Mouse (Mus musculus): ENCODE measurements around the gene Ptprcap. TPM values are rescaled to one million over a fixed set of nuclear protein-coding genes. Genes with fewer than 3 reads are reported as not detected.

Gene Ptprcap
- polyA plus RNA-seq, 1 experiment from 2014 or later, result 0.24 TPM

- WGBS, result 89% methylated on average over 18 of the region's 18 CpGs
- ATAC-seq (no peak), DNase-seq (ENCODE audit: low spot score) (no peak)
Measured at GRCm38 (mm10) chr19:4142416-4143173, 10.8 kb upstream of the Ptprcap start.

GRCm38 (mm10) chr19:4143759-4144268 lies 9.6 kb upstream of the Ptprcap start, which contains the start of gene Cabp4:
Cabp4 (minus strand) TSS chr19:4144033.
- Histone ChIP-seq H3K36me3 (ENCODE audit: control insufficient read depth, insufficient read depth, low read length) (no peaks in the 10 kb centered on the region), H3K27me3 (replicated peaks; ENCODE audit: control insufficient read depth, insufficient read depth, low read length) (no peaks in the 10 kb centered on the region), H3K9me3 (replicated peaks; ENCODE audit: control insufficient read depth, low read length) (no peaks in the 10 kb centered on the region), H3K4me1 (ENCODE audit: control insufficient read depth, insufficient read depth, low read length) (peaks cover 3% of the 10 kb centered on the region; the same call in 1 of the 2 replicates), H3K27ac (ENCODE audit: low read depth, low read length) (no peak within 1 kb of the TSS), H3K4me2 (ENCODE audit: low read length) (no peak within 1 kb of the TSS), H3K4me3 (ENCODE audit: low read depth, low read length) (no peak within 1 kb of the TSS), H3K9ac (ENCODE audit: low read length) (no peak within 1 kb of the TSS)
- ATAC-seq (no peak), DNase-seq (ENCODE audit: low spot score) (no peak)
- WGBS, result 79% methylated on average over 7 of the region's 7 CpGs

More at GRCm38 (mm10) chr19:4142416-4143173, 10.8 kb upstream of the Ptprcap start:
- Histone ChIP-seq H3K9ac (ENCODE audit: low read length) (no peak overlapping the region), H3K27me3 (replicated peaks; ENCODE audit: control insufficient read depth, insufficient read depth, low read length) (no peaks in the 10 kb centered on the region), H3K9me3 (replicated peaks; ENCODE audit: control insufficient read depth, low read length) (no peaks in the 10 kb centered on the region), H3K27ac (ENCODE audit: low read depth, low read length) (no peak overlapping the region), H3K4me3 (ENCODE audit: low read depth, low read length) (no peak overlapping the region), H3K4me2 (ENCODE audit: low read length) (no peak overlapping the region), H3K4me1 (ENCODE audit: control insufficient read depth, insufficient read depth, low read length) (peaks cover under 1% of the 10 kb centered on the region; the same call in 1 of the 2 replicates), H3K36me3 (ENCODE audit: control insufficient read depth, insufficient read depth, low read length) (no peaks in the 10 kb centered on the region)

GRCm38 (mm10) chr19:4144550-4145498 lies 8.6 kb upstream of the Ptprcap start:
- Histone ChIP-seq H3K27me3 (replicated peaks; ENCODE audit: control insufficient read depth, insufficient read depth, low read length) (no peaks in the 10 kb centered on the region), H3K36me3 (ENCODE audit: control insufficient read depth, insufficient read depth, low read length) (no peaks in the 10 kb centered on the region), H3K27ac (ENCODE audit: low read depth, low read length) (no peak overlapping the region), H3K9ac (ENCODE audit: low read length) (no peak overlapping the region), H3K9me3 (replicated peaks; ENCODE audit: control insufficient read depth, low read length) (no peaks in the 10 kb centered on the region), H3K4me2 (ENCODE audit: low read length) (no peak overlapping the region), H3K4me3 (ENCODE audit: low read depth, low read length) (no peak overlapping the region), H3K4me1 (ENCODE audit: control insufficient read depth, insufficient read depth, low read length) (peaks cover 10% of the 10 kb centered on the region)
- DNase-seq (ENCODE audit: low spot score), result no peak
- ATAC-seq, result no peak
- 82% methylated on average over 16 of the region's 16 CpGs for WGBS

- no peak for DNase-seq (ENCODE audit: low spot score)
- H3K9me3 ChIP-seq (replicated peaks; ENCODE audit: control insufficient read depth, low read length), result no peaks in the 10 kb centered on the region
- no peak overlapping the region for H3K4me2 ChIP-seq (ENCODE audit: low read length)
- no peak overlapping the region for H3K4me3 ChIP-seq (ENCODE audit: low read depth, low read length)
- H3K9ac ChIP-seq (ENCODE audit: low read length), result no peak overlapping the region
- ATAC-seq, result no peak
- no peaks in the 10 kb centered on the region for H3K27me3 ChIP-seq (replicated peaks; ENCODE audit: control insufficient read depth, insufficient read depth, low read length)
- no peak overlapping the region for H3K27ac ChIP-seq (ENCODE audit: low read depth, low read length)
- peaks cover 8% of the 10 kb centered on the region for H3K36me3 ChIP-seq (ENCODE audit: control insufficient read depth, insufficient read depth, low read length)
- H3K4me1 ChIP-seq (ENCODE audit: control insufficient read depth, insufficient read depth, low read length), result peaks cover 10% of the 10 kb centered on the region
- 76% methylated on average over 5 of the region's 5 CpGs for WGBS
Measured at GRCm38 (mm10) chr19:4145936-4146335, 7.5 kb upstream of the Ptprcap start.

GRCm38 (mm10) chr19:4146366-4147021 lies 6.9 kb upstream of the Ptprcap start:
- 61% methylated on average over 12 of the region's 12 CpGs for WGBS
- Histone ChIP-seq H3K36me3 (ENCODE audit: control insufficient read depth, insufficient read depth, low read length) (peaks cover 13% of the 10 kb centered on the region), H3K9me3 (replicated peaks; ENCODE audit: control insufficient read depth, low read length) (no peaks in the 10 kb centered on the region), H3K27ac (ENCODE audit: low read depth, low read length) (no peak overlapping the region), H3K4me3 (ENCODE audit: low read depth, low read length) (no peak overlapping the region), H3K4me1 (ENCODE audit: control insufficient read depth, insufficient read depth, low read length) (peaks cover 10% of the 10 kb centered on the region), H3K9ac (ENCODE audit: low read length) (no peak overlapping the region), H3K27me3 (replicated peaks; ENCODE audit: control insufficient read depth, insufficient read depth, low read length) (no peaks in the 10 kb centered on the region), H3K4me2 (ENCODE audit: low read length) (no peak overlapping the region)
- ATAC-seq, result no peak
- no peak for DNase-seq (ENCODE audit: low spot score)

- no peak for DNase-seq (ENCODE audit: low spot score)
- H3K9me3 ChIP-seq (replicated peaks; ENCODE audit: control insufficient read depth, low read length), result no peaks in the 10 kb centered on the region
- H3K4me1 ChIP-seq (ENCODE audit: control insufficient read depth, insufficient read depth, low read length), result peaks cover 10% of the 10 kb centered on the region
- no peak overlapping the region for H3K4me2 ChIP-seq (ENCODE audit: low read length)
- H3K4me3 ChIP-seq (ENCODE audit: low read depth, low read length), result no peak overlapping the region
- ATAC-seq, result no peak
- H3K36me3 ChIP-seq (ENCODE audit: control insufficient read depth, insufficient read depth, low read length), result peaks cover 16% of the 10 kb centered on the region
- no peaks in the 10 kb centered on the region for H3K27me3 ChIP-seq (replicated peaks; ENCODE audit: control insufficient read depth, insufficient read depth, low read length)
- 38% methylated on average over 3 of the region's 3 CpGs for WGBS
- H3K9ac ChIP-seq (ENCODE audit: low read length), result no peak overlapping the region
- H3K27ac ChIP-seq (ENCODE audit: low read depth, low read length), result no peak overlapping the region
Measured at GRCm38 (mm10) chr19:4147022-4147405, 6.4 kb upstream of the Ptprcap start.

GRCm38 (mm10) chr19:4147782-4148490 lies 5.5 kb upstream of the Ptprcap start:
- Histone ChIP-seq H3K4me2 (ENCODE audit: low read length) (peak overlapping the region; percentile 79), H3K27ac (ENCODE audit: low read depth, low read length) (no peak overlapping the region), H3K36me3 (ENCODE audit: control insufficient read depth, insufficient read depth, low read length) (peaks cover 24% of the 10 kb centered on the region), H3K4me3 (ENCODE audit: low read depth, low read length) (peak overlapping the region; percentile 57), H3K4me1 (ENCODE audit: control insufficient read depth, insufficient read depth, low read length) (peaks cover 10% of the 10 kb centered on the region), H3K9me3 (replicated peaks; ENCODE audit: control insufficient read depth, low read length) (no peaks in the 10 kb centered on the region), H3K9ac (ENCODE audit: low read length) (peak overlapping the region; percentile 74), H3K27me3 (replicated peaks; ENCODE audit: control insufficient read depth, insufficient read depth, low read length) (no peaks in the 10 kb centered on the region)
- ATAC-seq, result peak; percentile 15; the same call in 1 of the 2 replicates
- DNase-seq (ENCODE audit: low spot score), result no peak
- WGBS, result 34% methylated on average over 9 of the region's 9 CpGs

- Histone ChIP-seq H3K27ac (ENCODE audit: low read depth, low read length) (no peak within 1 kb of the TSS; the same call in 1 of the 2 replicates), H3K27me3 (replicated peaks; ENCODE audit: control insufficient read depth, insufficient read depth, low read length) (no peaks in the 10 kb centered on the region), H3K9me3 (replicated peaks; ENCODE audit: control insufficient read depth, low read length) (no peaks in the 10 kb centered on the region), H3K36me3 (ENCODE audit: control insufficient read depth, insufficient read depth, low read length) (peaks cover 29% of the 10 kb centered on the region), H3K4me3 (ENCODE audit: low read depth, low read length) (peak within 1 kb of the TSS; percentile 57), H3K4me2 (ENCODE audit: low read length) (peak within 1 kb of the TSS; percentile 79), H3K9ac (ENCODE audit: low read length) (peak within 1 kb of the TSS; percentile 74), H3K4me1 (ENCODE audit: control insufficient read depth, insufficient read depth, low read length) (peaks cover 10% of the 10 kb centered on the region)
- WGBS, result 2% methylated on average over 32 of the region's 33 CpGs
- ATAC-seq (peak; percentile 97), DNase-seq (ENCODE audit: low spot score) (peak; percentile 93)
Measured at GRCm38 (mm10) chr19:4148491-4148806, 5.0 kb upstream of the Ptprcap start, which contains the start of gene Coro1b. Coro1b (plus strand) TSS chr19:4148619.
